Mouse (Mus musculus) midbrain, embryonic 12.5 days (tissue): ENCODE data around the gene Cox16. TPM values are rescaled to one million over a fixed set of nuclear protein-coding genes. Genes with fewer than 3 reads are reported as not detected.
A peak's percentile ranks its signal among the peaks of the same experiment; 100 is the strongest.
"Not testable (repeated sequence)": the region's sequence is repeated elsewhere in the genome, so short reads cannot be mapped to it uniquely, and the experiment has no call there.

Experiments used
- ATAC-seq: fragments of 200-750 bp; cut with Nextera tagmentation; 2 replicates; pipeline ENCODE4 v1.8.0; 2017; ENCODE audit warnings: low read depth, moderate TSS enrichment, moderate library complexity; ENCODE audit not compliant: low FRiP score
- H3K27ac ChIP-seq: fragments of 300-500 bp; sonication (generic); replicated peaks from 2 replicates; pipeline ENCODE4 v1.5.1; 2016; ENCODE audit warnings: mild to moderate bottlenecking
- H3K27me3 ChIP-seq: fragments of 300-500 bp; sonication (generic); 2 replicates; pipeline ENCODE4 v1.6.1; 2016; ENCODE audit warnings: mild to moderate bottlenecking
- H3K36me3 ChIP-seq: fragments of 300-500 bp; sonication (generic); 2 replicates; pipeline ENCODE4 v1.6.1; 2016
- H3K4me1 ChIP-seq: fragments of 300-500 bp; sonication (generic); 2 replicates; pipeline ENCODE4 v1.6.1; 2016
- H3K4me2 ChIP-seq: fragments of 300-500 bp; sonication (generic); replicated peaks from 2 replicates; pipeline ENCODE4 v1.6.1; 2016; ENCODE audit warnings: mild to moderate bottlenecking, moderate library complexity
- H3K4me3 ChIP-seq: fragments of 300-500 bp; sonication (generic); 2 replicates; pipeline ENCODE4 v1.5.1; 2016; ENCODE audit warnings: mild to moderate bottlenecking
- H3K9ac ChIP-seq: fragments of 300-500 bp; sonication (generic); replicated peaks from 2 replicates; pipeline ENCODE4 v1.6.1; 2016; ENCODE audit warnings: mild to moderate bottlenecking, moderate library complexity
- H3K9me3 ChIP-seq: fragments of 300-500 bp; sonication (generic); 2 replicates; pipeline ENCODE4 v1.6.1; 2016; ENCODE audit warnings: mild to moderate bottlenecking
- WGBS: fragments of 180-500 bp; shearing (Covaris S2); methylation state at CpG from one replicate; pipeline ENCODE4 v1.1.7; 2016; 5-methylcytosine and 5-hydroxymethylcytosine counted together
- polyA plus RNA-seq: library from polyadenylated mRNA; unstranded; fragments of >200 nt; fragmentation: Nextera tagmentation; extraction: Ambion mirVana; gene quantifications from 2 replicates; pipeline ENCODE4 v1.2.1, GENCODE M21; 2016

The Cox16 gene
- polyA plus RNA-seq: 133 and 143 TPM in 2 replicates

DNA sequence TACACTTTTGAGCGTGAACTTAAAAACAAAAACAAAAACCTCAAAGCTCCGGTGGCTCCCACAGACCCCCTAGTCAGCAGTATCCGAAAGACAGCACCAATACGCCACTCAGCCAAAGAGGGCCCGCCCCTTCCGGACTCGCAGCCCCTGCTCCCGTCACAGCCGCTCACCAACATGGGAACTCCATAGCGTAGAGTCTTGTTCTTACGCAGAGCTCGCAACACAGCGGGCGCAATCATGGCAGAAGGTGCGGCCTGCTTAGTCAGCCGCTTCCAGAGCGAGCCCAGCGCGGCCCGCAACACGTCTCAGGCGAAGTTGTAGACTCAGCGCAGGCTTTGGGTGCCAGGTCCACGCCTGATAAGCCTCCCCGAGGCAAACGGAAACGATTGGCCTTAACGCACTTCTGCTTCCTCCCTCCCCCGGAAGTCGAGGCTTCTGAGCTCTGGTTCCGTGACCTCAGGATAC is at the start of gene Cox16:
Gene Cox16, minus strand, starts transcription at position 401 of the 465 bp plus-strand sequence.
- no peaks in the 10 kb centered on the region for H3K36me3 ChIP-seq
- H3K27me3 ChIP-seq: no peaks in the 10 kb centered on the region
- H3K4me3 ChIP-seq: peak within 1 kb of the TSS; percentile 74
- peak within 1 kb of the TSS; percentile 93 for H3K27ac ChIP-seq
- H3K4me2 ChIP-seq: peak within 1 kb of the TSS; percentile 65
- H3K9me3 ChIP-seq: no peaks in the 10 kb centered on the region
- H3K9ac ChIP-seq: peak within 1 kb of the TSS; percentile 74
- peak; percentile 98 for ATAC-seq
- H3K4me1 ChIP-seq: 0 out of 2 replicates have a peak, but pooled peaks cover 3% of the 10 kb centered on the region
- under 1% methylated on average over 31 of the region's 31 CpGs for WGBS

- 44% methylated on average over 4 of the region's 4 CpGs for WGBS
Observed at GRCm38 (mm10) chr12:81533029-81533419, 48.1 kb upstream of the Cox16 start.

DNA sequence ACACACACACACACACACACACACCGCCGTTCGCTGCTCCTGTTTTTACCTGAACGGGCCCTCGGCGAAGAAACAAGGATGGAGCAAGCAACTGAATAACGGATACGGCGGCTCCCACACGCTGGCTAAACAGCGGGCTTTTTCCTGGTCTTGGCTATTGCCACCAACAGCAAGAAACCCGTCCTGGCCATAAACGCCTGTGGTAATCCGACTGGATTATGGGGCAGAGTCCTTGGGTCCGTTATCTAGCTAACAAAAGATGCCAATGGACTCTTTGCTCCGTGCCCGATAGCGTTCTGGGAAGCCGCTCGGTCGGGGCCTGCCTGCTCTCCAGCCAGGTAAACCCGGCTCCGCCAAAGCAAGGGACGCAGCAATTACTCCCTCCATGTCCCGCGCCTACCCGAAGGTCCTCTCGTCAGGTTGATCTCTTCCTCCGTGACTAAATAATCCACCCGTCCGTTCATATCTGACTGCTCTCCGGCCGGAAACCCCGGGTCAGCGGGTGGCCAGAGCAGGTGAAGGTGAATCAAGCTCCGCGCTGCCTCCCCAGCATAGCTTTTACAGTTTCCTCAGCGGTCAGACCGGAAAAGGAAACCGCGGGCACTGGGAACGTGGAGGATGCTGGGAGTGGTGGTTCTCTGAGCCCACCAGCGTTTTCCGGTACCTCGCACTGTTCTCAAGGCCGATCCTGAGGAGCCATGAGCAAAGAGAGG is 47.5 kb upstream of the Cox16 start, which contains the start of the genes Gm20498 and Synj2bp:
Gene Gm20498, minus strand, starts transcription at position 590 of the 713 bp plus-strand sequence.
Gene Synj2bp, minus strand, starts transcription at position 596 of the 713 bp plus-strand sequence.
- under 1% methylated on average over 46 of the region's 46 CpGs for WGBS
- no peaks in the 10 kb centered on the region for H3K27me3 ChIP-seq
- H3K4me1 ChIP-seq: peaks cover 17% of the 10 kb centered on the region
- H3K36me3 ChIP-seq: no peaks in the 10 kb centered on the region
- H3K9me3 ChIP-seq: no peaks in the 10 kb centered on the region
- H3K9ac ChIP-seq: peak within 1 kb of the TSS; percentile 87
- peak within 1 kb of the TSS; percentile 78 for H3K4me3 ChIP-seq
- peak; percentile 93 for ATAC-seq
- peak within 1 kb of the TSS; percentile 88 for H3K4me2 ChIP-seq
- peak within 1 kb of the TSS; percentile 71 for H3K27ac ChIP-seq

More at GRCm38 (mm10) chr12:81533029-81533419, 48.1 kb upstream of the Cox16 start:
- Histone ChIP-seq H3K4me2 (peak overlapping the region; percentile 88), H3K27me3 (no peaks in the 10 kb centered on the region), H3K9me3 (no peaks in the 10 kb centered on the region), H3K27ac (peak overlapping the region; percentile 71; the same call in 1 of the 2 replicates), H3K4me3 (peak overlapping the region; percentile 78), H3K9ac (peak overlapping the region; percentile 87), H3K36me3 (no peaks in the 10 kb centered on the region), H3K4me1 (peaks cover 17% of the 10 kb centered on the region)
- ATAC-seq: no peak; the same call in 1 of the 2 replicates

DNA sequence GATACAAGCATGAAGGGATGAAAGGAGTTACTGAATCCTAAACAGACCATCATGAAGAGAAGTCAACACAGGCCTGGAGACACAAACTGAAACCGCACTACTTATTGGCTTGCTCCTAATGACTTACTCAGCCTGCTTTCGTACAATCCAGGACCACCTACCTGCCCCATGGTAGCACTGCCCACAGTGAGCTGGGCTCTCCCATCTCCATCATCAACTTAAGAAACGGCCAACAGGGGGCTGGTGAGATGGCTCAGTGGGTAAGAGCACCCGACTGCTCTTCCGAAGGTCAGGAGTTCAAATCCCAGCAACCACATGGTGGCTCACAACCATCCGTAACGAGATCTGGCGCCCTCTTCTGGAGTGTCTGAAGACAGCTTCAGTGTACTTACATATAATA is 45.7 kb upstream of the Cox16 start:
- H3K9ac ChIP-seq, ATAC-seq, H3K36me3 ChIP-seq, H3K4me3 ChIP-seq, H3K27me3 ChIP-seq, H3K9me3 ChIP-seq, H3K4me2 ChIP-seq, H3K27ac ChIP-seq: not testable (repeated sequence)
- H3K4me1 ChIP-seq: peaks cover 17% of the 10 kb centered on the region
- 63% methylated on average over 8 of the region's 8 CpGs for WGBS

DNA sequence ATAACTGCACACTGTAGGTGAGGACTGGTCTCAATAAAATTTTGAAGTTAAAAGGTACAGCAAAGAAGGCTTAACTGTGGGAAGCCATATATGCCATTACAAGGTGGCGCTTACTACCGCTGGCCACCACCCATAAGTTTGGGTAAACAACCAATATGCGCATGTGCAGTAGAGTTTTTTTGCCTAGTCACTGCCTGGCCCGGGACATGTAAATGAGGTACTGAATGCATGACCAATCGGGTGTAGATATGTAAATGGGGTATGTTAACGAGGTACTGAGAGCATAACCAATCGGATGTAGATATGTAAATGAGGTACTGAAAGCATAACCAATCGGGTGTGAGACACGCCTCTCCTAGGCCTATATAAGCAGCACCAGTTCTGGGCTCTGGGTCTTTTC is 12.0 kb upstream of the Cox16 start:
- H3K4me3 ChIP-seq, H3K9me3 ChIP-seq, H3K4me2 ChIP-seq, H3K9ac ChIP-seq, ATAC-seq, H3K27ac ChIP-seq, H3K4me1 ChIP-seq, H3K36me3 ChIP-seq, H3K27me3 ChIP-seq: not testable (repeated sequence)
- 98% methylated on average over 9 of the region's 9 CpGs for WGBS

- WGBS: 95% methylated on average over 5 of the region's 5 CpGs
- no peaks in the 10 kb centered on the region for H3K9me3 ChIP-seq
- H3K4me3 ChIP-seq: no peak overlapping the region
- H3K36me3 ChIP-seq: 0 out of 2 replicates have a peak, but pooled peaks cover 5% of the 10 kb centered on the region
- no peak overlapping the region for H3K4me2 ChIP-seq
- no peak overlapping the region for H3K9ac ChIP-seq
- no peaks in the 10 kb centered on the region for H3K4me1 ChIP-seq
- no peak for ATAC-seq
- no peak overlapping the region for H3K27ac ChIP-seq
- H3K27me3 ChIP-seq: no peaks in the 10 kb centered on the region
Observed at GRCm38 (mm10) chr12:81490491-81490890, 5.6 kb upstream of the Cox16 start.

DNA sequence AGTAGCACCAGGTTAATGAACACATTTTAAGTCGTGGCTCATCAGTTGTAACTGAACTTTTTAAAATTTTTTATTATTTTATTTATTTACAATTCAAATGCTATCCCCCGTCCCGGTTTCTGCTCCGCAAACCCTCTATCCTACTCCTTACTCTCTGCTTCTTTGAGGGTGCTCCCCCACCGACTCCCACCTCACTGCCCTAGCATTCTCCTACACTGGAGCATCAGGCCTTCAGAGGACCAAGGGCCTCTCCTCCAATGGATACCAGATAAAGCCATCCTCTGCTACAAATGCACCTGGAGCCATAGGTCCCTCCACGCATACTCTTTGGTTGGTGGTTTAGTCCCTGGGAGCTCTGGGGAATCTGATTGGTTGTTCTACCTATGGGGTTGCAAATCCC is 384 bp upstream of the Cox16 start:
- Histone ChIP-seq H3K27ac (peak overlapping the region; percentile 93; the same call in 1 of the 2 replicates), H3K36me3 (no peaks in the 10 kb centered on the region), H3K9ac (peak overlapping the region; percentile 74; the same call in 1 of the 2 replicates), H3K27me3 (no peaks in the 10 kb centered on the region), H3K4me3 (peak overlapping the region; percentile 74), H3K4me1 (0 out of 2 replicates have a peak, but pooled peaks cover 3% of the 10 kb centered on the region), H3K9me3 (no peaks in the 10 kb centered on the region), H3K4me2 (peak overlapping the region; percentile 65)
- 44% methylated on average over 6 of the region's 6 CpGs for whole genome bisulfite sequencing
- ATAC-seq: no peak

DNA sequence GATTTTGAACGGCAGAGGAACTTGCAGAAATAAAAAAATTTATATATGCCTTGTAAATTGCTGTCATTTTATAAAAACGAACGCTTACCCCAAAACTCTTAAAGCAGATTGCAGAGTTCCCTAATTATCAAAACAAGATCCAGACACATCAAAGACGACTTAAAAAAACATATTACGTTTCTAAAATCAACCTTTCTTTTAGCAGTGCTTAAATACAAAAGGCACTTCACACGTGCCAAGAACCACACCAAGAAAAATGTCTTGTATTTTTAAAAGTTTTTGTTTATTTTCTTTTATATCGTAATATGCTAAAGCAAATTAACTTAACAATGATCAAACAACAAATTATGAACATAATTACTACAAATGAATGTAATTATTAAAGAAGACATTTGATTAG is 715 bp downstream of the Cox16 start:
- Histone ChIP-seq H3K9ac (peak overlapping the region; percentile 74), H3K4me1 (0 out of 2 replicates have a peak, but pooled peaks cover 3% of the 10 kb centered on the region), H3K27me3 (no peaks in the 10 kb centered on the region), H3K27ac (peak overlapping the region; percentile 93), H3K4me2 (peak overlapping the region; percentile 65), H3K4me3 (peak overlapping the region; percentile 74), H3K36me3 (no peaks in the 10 kb centered on the region), H3K9me3 (no peaks in the 10 kb centered on the region)
- no peak for ATAC-seq
- 6% methylated on average over 7 of the region's 7 CpGs for WGBS

- H3K27me3 ChIP-seq: no peaks in the 10 kb centered on the region
- H3K27ac ChIP-seq: no peak overlapping the region
- H3K4me1 ChIP-seq: 0 out of 2 replicates have a peak, but pooled peaks cover 3% of the 10 kb centered on the region
- H3K9ac ChIP-seq: peak overlapping the region; percentile 41; the same call in 1 of the 2 replicates
- peak overlapping the region; percentile 65 for H3K4me2 ChIP-seq
- H3K4me3 ChIP-seq: peak overlapping the region; percentile 74
- WGBS: 31% methylated on average over 17 of the region's 17 CpGs
- H3K9me3 ChIP-seq: no peaks in the 10 kb centered on the region
- ATAC-seq: no peak
- no peaks in the 10 kb centered on the region for H3K36me3 ChIP-seq
Observed at GRCm38 (mm10) chr12:81483656-81484055, 1.3 kb downstream of the Cox16 start.

- 96% methylated on average over 7 of the region's 7 CpGs for WGBS
- not testable (repeated sequence) for H3K4me1 ChIP-seq, H3K36me3 ChIP-seq, ATAC-seq, H3K4me3 ChIP-seq, H3K27ac ChIP-seq, H3K9ac ChIP-seq, H3K4me2 ChIP-seq, H3K27me3 ChIP-seq
- H3K9me3 ChIP-seq: peaks cover 10% of the 10 kb centered on the region
Observed at GRCm38 (mm10) chr12:81459051-81459450, 25.9 kb downstream of the Cox16 start.

DNA sequence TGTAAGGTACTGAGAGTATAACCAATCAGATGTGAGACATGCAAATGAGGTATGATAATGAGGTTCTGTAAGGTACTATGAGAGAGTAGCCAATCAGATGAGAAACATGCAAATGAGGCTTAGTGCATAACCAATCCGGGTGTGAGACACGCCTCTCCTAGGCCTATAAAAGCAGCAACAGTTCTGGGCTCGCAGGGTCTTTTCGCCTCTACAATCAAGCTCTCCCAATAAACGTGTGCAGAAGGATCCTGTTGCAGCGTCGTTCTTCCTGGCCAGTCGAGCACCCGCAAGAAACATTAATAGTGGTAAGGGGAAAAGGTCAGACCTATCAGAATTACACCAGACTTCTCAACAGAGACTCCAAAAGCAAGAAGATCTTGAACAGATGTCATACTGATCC is 45.9 kb downstream of the Cox16 start:
- not testable (repeated sequence) for H3K9ac ChIP-seq, ATAC-seq, H3K27ac ChIP-seq, H3K4me3 ChIP-seq, H3K9me3 ChIP-seq, H3K4me1 ChIP-seq, H3K27me3 ChIP-seq, H3K36me3 ChIP-seq, H3K4me2 ChIP-seq
- 95% methylated on average over 9 of the region's 9 CpGs for WGBS

DNA sequence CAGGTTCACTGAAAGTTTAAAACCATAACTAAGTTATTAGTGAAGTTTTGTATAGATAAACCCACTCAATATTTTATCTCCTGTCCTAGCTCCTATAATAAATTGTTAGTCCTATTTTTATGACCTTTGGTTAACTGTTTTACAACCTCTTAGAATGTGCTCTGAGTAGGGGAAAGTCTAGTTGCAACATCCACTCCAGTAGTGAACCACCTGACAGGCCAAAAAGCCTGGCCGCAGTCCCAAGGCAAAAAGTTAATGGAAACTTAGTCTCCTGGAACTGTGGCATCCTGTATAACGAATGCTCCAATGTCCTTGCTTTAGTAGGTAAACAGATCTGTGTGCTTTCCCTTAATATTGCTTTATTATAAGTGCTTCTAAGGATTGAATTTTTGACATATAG is 50.1 kb downstream of the Cox16 start:
- not testable (repeated sequence) for H3K9ac ChIP-seq, H3K4me3 ChIP-seq, H3K4me2 ChIP-seq, H3K36me3 ChIP-seq, ATAC-seq, H3K27me3 ChIP-seq, H3K9me3 ChIP-seq, H3K27ac ChIP-seq, H3K4me1 ChIP-seq
- 93% methylated on average over 2 of the region's 2 CpGs for WGBS
